Mouse (Mus musculus) midbrain, embryonic 11.5 days (tissue): ENCODE results near the gene Gm21970. TPM values are rescaled to one million over a fixed set of nuclear protein-coding genes. Genes with fewer than 3 reads are reported as not detected.
"Not testable (repeated sequence)": the region's sequence is repeated elsewhere in the genome, so short reads cannot be mapped to it uniquely, and the experiment has no call there.

Experiments
- ATAC-seq: fragments of 200-750 bp; cut with Nextera tagmentation; 2 replicates; pipeline ENCODE4 v1.8.0; 2017; ENCODE audit warnings: moderate TSS enrichment, moderate library complexity; ENCODE audit not compliant: low FRiP score
- DNase-seq: peaks from one replicate; pipeline ENCODE4 v3.0.0; 2015; ENCODE audit warnings: low spot score; ENCODE audit errors: missing footprints
- H3K27ac ChIP-seq: fragments of 300-500 bp; sonication (generic); 2 replicates; pipeline ENCODE4 v1.5.1; 2014; ENCODE audit warnings: low read depth, low read length
- H3K27me3 ChIP-seq: fragments of 300-500 bp; sonication (generic); 2 replicates; pipeline ENCODE4 v1.6.1; 2014; ENCODE audit warnings: mild to moderate bottlenecking, low read length, moderate library complexity, mixed read lengths; ENCODE audit not compliant: control insufficient read depth, insufficient read depth
- H3K36me3 ChIP-seq: fragments of 300-500 bp; sonication (generic); 2 replicates; pipeline ENCODE4 v1.6.1; 2014; ENCODE audit warnings: mild to moderate bottlenecking, low read length, moderate library complexity, mixed read lengths; ENCODE audit not compliant: control insufficient read depth, insufficient read depth
- H3K4me1 ChIP-seq: fragments of 300-500 bp; sonication (generic); 2 replicates; pipeline ENCODE4 v1.6.1; 2014; ENCODE audit warnings: low read length; ENCODE audit not compliant: control insufficient read depth, insufficient read depth
- H3K4me2 ChIP-seq: fragments of 300-500 bp; sonication (generic); 2 replicates; pipeline ENCODE4 v1.6.1; 2014; ENCODE audit warnings: mild to moderate bottlenecking, moderate library complexity
- H3K4me3 ChIP-seq: fragments of 300-500 bp; sonication (generic); 2 replicates; pipeline ENCODE4 v1.5.1; 2014; ENCODE audit warnings: low read depth, low read length
- H3K9ac ChIP-seq: fragments of 300-500 bp; sonication (generic); 2 replicates; pipeline ENCODE4 v1.6.1; 2014; ENCODE audit warnings: low read length
- H3K9me3 ChIP-seq: fragments of 300-500 bp; sonication (generic); 2 replicates; pipeline ENCODE4 v1.6.1; 2016; ENCODE audit warnings: low read length; ENCODE audit not compliant: control insufficient read depth
- WGBS: fragments of 180-500 bp; shearing (Covaris S2); extraction: QIAGEN DNeasy Blood & Tissue Kit; methylation state at CpG from one replicate; pipeline ENCODE4 v1.1.7; 2014; 5-methylcytosine and 5-hydroxymethylcytosine counted together
- polyA plus RNA-seq: library from polyadenylated mRNA; unstranded; fragments of >200 nt; fragmentation: Nextera tagmentation; extraction: Ambion mirVana; gene quantifications from 2 replicates; pipeline ENCODE4 v1.2.1, GENCODE M21; 2014

Gene Gm21970
- polyA plus RNA-seq, 1 experiment from 2014 or later = not detected

DNA sequence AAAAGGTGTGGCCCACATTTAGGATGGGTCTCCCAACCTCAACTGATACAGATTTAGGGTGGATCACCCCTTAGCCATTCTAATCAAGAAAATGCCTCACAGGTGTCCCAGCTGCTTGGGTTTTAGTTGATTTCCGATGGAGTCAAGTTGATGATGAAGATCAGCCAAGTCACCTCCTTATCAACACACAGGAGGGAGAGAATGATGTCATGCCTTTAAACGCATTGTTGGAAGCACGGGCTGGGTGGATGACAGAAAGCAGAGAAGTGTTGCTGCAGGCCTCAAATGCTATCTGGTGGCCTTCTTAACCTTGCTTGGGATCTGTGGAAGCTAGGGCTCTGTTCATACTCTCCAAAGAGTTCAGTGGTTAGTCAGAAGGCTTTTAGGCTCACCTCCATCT lies 42.6 kb downstream of the Gm21970 start:
- Histone ChIP-seq H3K27me3 (no peaks in the 10 kb centered on the region), H3K4me3 (no peak overlapping the region), H3K4me2 (no peak overlapping the region), H3K9me3 (no peaks in the 10 kb centered on the region), H3K9ac (no peak overlapping the region), H3K4me1 (no peaks in the 10 kb centered on the region), H3K36me3 (no peaks in the 10 kb centered on the region), H3K27ac (no peak overlapping the region)
- ATAC-seq (no peak), DNase-seq (no peak)
- 84% methylated on average over 3 of the region's 3 CpGs for WGBS

DNA sequence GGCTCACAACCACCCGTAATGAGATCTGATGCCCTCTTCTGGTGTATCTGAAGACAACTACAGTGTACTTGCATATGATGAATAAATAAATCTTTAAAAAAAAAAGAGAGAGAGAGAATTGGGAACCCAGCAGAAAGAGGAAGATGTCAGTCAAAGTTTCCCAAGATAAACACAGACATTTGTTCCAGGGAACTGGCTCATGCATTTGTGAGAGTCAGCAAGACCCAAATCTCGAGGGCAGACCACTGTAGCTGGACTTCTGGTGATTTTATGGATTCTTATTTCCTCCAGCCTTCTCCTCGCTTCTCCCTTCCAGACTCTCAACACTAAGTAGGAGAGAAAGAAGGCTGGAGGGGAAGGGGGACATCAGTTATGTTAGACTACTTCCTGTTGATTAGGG lies 46.6 kb downstream of the Gm21970 start:
- Histone ChIP-seq H3K4me1 (no peaks in the 10 kb centered on the region), H3K36me3 (no peaks in the 10 kb centered on the region), H3K27ac (no peak overlapping the region), H3K4me2 (no peak overlapping the region), H3K9me3 (no peaks in the 10 kb centered on the region), H3K9ac (no peak overlapping the region), H3K4me3 (no peak overlapping the region), H3K27me3 (no peaks in the 10 kb centered on the region)
- ATAC-seq (no peak), DNase-seq (peak; percentile 64)
- 84% methylated on average over 3 of the region's 3 CpGs for WGBS

DNA sequence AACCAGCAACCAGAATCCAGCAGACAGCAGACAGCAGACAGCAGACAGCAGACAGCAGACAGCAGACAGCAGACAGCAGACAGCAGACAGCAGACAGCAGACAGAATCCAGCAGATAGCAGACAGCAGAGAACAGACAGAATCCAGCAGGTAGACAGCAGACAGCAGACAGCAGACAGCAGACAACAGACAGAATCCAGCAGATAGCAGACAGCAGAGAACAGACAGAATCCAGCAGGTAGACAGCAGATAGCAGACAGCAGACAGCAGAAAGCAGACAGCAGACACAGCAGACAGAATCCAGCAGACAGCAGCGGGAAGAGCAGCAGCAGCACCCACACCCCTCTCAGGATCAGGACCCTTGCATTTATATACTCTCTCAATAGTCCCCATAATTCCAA lies 47.1 kb downstream of the Gm21970 start:
- not testable (repeated sequence) for H3K36me3 ChIP-seq, H3K4me2 ChIP-seq, H3K27ac ChIP-seq, H3K27me3 ChIP-seq, H3K4me1 ChIP-seq, DNase-seq, H3K9me3 ChIP-seq, H3K4me3 ChIP-seq, ATAC-seq, H3K9ac ChIP-seq
- WGBS = 90% methylated on average over 1 of the region's 1 CpGs

DNA sequence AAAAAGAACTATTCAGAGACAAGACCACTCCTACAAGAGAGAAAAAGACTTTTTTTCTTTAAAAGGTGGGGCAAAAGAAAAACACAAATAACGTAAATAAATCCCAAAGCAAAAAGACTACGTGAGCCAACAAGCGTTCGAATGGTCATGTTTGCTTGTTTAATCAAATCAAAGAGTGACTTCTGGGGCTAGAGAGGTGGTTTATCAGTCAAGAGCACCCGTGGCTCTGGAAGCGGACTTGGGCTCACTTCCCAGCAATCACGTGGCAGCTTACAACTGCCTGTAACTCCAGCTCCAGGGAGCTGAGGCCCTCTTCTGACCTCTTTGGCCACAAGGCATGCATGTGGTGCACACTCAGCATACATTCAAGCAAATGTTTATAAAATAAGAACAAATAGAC lies 49.8 kb downstream of the Gm21970 start:
- Histone ChIP-seq H3K9ac (no peak overlapping the region), H3K27me3 (no peaks in the 10 kb centered on the region), H3K4me1 (no peaks in the 10 kb centered on the region), H3K9me3 (no peaks in the 10 kb centered on the region), H3K4me3 (no peak overlapping the region), H3K36me3 (no peaks in the 10 kb centered on the region), H3K27ac (no peak overlapping the region), H3K4me2 (no peak overlapping the region)
- no peak for ATAC-seq
- no peak for DNase-seq
- WGBS = 67% methylated on average over 7 of the region's 7 CpGs

DNA sequence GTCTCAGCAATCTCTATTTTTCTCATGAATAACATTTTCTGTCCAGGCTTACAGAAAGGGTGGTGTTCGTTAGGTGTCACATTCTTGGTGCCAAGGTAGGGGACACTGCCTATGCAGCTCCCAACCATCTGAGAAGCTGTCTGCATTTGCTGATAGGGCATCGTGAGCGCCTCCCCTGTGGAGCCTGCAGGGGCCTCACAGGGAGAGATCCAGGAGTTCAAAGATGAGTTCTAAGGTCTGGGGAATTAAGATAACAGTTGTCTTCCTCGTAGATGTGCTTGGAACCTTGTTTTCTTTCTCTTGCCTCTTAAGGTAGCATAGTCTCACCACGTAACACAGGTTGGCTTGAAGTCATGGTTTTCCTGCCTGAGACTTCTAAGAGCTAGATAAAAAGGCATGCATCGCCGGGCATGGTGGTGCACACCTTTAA lies 50.3 kb downstream of the Gm21970 start:
- Histone ChIP-seq H3K36me3 (no peaks in the 10 kb centered on the region), H3K27me3 (no peaks in the 10 kb centered on the region), H3K27ac (no peak overlapping the region), H3K4me2 (no peak overlapping the region), H3K9me3 (no peaks in the 10 kb centered on the region), H3K4me1 (no peaks in the 10 kb centered on the region), H3K9ac (no peak overlapping the region), H3K4me3 (no peak overlapping the region)
- WGBS = 84% methylated on average over 7 of the region's 7 CpGs
- ATAC-seq (no peak), DNase-seq (no peak)

DNA sequence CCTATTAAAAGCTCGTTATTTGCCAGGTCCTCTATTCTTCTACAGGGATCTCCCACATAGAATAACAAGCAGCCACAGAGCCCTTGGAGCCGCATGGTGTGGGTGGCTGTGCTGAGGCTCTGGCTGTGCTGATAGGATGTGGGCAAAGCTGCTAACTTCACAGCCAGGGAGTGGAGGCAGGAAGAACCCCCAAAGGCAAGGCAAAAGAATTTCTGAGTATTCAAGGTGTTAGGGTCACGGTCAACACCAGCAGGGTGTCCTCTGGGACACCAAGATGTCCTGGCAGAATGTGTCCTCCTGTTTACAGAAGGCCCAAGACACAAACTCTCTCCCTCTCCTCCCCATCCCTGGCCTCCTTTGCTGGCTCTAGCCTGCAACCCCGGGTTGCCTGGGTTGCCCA lies 50.9 kb downstream of the Gm21970 start:
- Histone ChIP-seq H3K4me3 (no peak overlapping the region), H3K4me1 (no peaks in the 10 kb centered on the region), H3K27me3 (no peaks in the 10 kb centered on the region), H3K36me3 (no peaks in the 10 kb centered on the region), H3K4me2 (no peak overlapping the region), H3K27ac (no peak overlapping the region), H3K9ac (no peak overlapping the region), H3K9me3 (no peaks in the 10 kb centered on the region)
- no peak for ATAC-seq
- 79% methylated on average over 4 of the region's 4 CpGs for WGBS
- DNase-seq = no peak

DNA sequence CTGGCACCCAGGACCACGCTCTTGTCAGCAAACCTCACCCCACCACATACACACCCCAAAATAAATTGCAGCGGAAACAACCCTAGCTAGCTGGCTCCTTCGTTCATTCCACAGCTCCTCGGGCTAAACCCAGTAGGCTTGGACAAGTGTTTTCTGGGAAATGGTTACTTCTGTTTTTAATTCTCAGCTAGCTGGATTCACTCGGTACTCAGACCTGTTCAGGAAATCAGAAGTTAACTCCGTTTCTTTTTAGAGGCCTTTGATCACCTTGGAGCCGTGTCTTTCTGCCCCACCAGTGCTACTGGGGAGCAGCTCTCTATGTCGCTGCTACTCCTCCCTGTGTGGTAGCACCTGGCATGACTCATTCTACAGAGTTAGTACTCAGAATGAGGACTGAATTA lies 51.7 kb downstream of the Gm21970 start:
- Histone ChIP-seq H3K9me3 (no peaks in the 10 kb centered on the region), H3K27ac (no peak overlapping the region), H3K27me3 (no peaks in the 10 kb centered on the region), H3K4me3 (no peak overlapping the region), H3K4me1 (no peaks in the 10 kb centered on the region), H3K36me3 (no peaks in the 10 kb centered on the region), H3K4me2 (no peak overlapping the region), H3K9ac (no peak overlapping the region)
- DNase-seq (peak; percentile 23), ATAC-seq (no peak)
- 88% methylated on average over 8 of the region's 8 CpGs for whole genome bisulfite sequencing

DNA sequence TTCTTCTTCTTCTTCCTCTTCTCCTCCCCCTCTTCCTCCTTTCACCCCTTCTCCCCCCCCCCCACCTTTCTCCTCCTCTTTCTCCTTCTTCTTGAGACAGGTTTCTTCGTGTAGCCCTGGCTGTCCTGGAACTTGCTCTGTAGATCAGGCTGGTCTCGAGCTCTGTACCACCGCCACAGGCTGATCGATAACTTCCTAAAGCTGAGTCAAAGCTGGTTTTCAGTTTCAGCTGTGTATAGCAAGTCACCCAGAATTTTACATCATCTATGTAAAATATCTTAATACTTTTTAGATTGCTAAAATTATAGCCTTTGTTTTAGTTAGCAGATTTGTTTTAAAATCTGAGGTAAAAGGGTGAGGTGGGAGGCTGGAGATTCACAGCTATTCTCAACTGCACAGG lies 53.3 kb downstream of the Gm21970 start:
- Histone ChIP-seq H3K27me3 (no peaks in the 10 kb centered on the region), H3K4me1 (no peaks in the 10 kb centered on the region), H3K9ac (no peak overlapping the region), H3K4me3 (no peak overlapping the region), H3K9me3 (no peaks in the 10 kb centered on the region), H3K4me2 (no peak overlapping the region), H3K36me3 (no peaks in the 10 kb centered on the region), H3K27ac (no peak overlapping the region)
- no peak for ATAC-seq
- WGBS = 87% methylated on average over 4 of the region's 4 CpGs
- DNase-seq = no peak

DNA sequence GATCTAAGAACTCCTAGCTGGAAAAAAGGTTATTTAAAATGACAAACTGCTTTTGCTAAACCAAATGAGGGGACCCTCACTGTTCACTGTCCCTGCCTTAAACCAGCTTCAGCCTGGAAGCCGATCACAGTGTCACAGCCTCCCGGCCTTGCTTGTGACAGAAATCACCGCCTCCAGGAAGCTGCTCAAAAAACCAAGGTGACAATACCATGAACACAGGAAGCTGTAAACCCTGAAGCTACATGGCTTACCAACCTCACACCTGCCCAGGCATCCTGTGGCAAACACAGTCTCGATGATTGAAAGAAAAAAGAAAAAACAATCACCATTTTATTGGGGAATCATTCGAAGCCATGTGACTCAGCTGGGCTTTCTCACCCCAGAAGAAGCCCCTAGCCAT lies 54.0 kb downstream of the Gm21970 start:
- 84% methylated on average over 5 of the region's 5 CpGs for WGBS
- no peak overlapping the region for H3K9ac ChIP-seq
- ATAC-seq = no peak
- no peak overlapping the region for H3K27ac ChIP-seq
- H3K36me3 ChIP-seq = no peaks in the 10 kb centered on the region
- H3K4me3 ChIP-seq = no peak overlapping the region
- no peak for DNase-seq
- H3K9me3 ChIP-seq = no peaks in the 10 kb centered on the region
- no peaks in the 10 kb centered on the region for H3K4me1 ChIP-seq
- H3K4me2 ChIP-seq = no peak overlapping the region
- H3K27me3 ChIP-seq = no peaks in the 10 kb centered on the region
